Mouse (Mus musculus) left cerebral cortex, postnatal 14 days (tissue): ENCODE data around the gene Irgm2. TPM values are rescaled to one million over a fixed set of nuclear protein-coding genes. Genes with fewer than 3 reads are reported as not detected.

ENCODE experiments used
- DNase-seq, 2 experiments: peaks; one replicate each; pipeline ENCODE4 v3.0.0; 2021 to 2022; ENCODE audit warnings: low spot score in 2 of 2, mixed read lengths in 1 of 2
- intact Hi-C: fragments of 180-260 bp; cut with DNase I; formaldehyde crosslinking; loops from one replicate; pipeline ENCODE4 v1.15.1; 2025
- total RNA-seq, 2 experiments: library from RNA; stranded (reverse); gene quantifications; 2 replicates each; pipeline ENCODE4 v1.2.3; 2021

Gene Irgm2
- total RNA-seq, 2 experiments from 2014 or later, result 1.6 to 1.7 TPM

DNA sequence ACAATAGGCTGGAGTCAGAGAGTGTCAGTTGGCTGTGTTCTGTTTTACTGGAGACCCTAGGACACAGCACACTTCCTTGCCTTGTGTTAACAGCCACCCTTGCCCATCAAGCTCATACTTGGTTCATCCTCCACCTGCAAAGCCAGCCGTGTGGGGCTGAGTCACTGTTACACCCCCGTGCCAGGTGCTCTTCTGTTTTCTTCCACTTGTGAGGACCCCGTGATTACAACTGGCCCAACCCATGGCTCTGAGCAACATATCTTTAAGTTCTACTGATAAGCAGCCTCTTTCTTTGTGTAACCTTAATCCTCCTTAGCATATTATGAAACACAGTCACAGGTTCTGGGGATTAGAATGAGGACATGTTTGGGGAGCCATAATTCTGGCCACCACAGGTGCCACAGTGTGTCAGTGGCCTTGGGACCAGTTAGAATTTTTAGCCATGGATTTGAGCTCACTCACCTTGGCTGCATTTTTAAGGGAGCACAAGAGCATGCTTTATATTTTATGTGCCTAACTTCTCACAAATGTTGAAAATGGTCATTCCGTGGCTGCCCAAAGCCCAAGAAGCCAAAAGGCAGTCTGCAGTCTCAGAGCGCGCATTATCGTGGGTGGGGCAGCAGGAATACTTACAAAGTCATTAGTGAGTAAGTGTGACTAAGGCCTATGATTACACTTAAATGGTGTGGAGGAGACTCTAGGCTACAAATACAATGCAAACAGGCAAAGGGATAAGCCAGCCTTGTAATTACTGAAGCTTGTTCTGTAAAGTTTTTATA is 50.0 kb downstream of the Irgm2 start:
- no peak for DNase-seq
- intact Hi-C loops, result no loop called here

DNA sequence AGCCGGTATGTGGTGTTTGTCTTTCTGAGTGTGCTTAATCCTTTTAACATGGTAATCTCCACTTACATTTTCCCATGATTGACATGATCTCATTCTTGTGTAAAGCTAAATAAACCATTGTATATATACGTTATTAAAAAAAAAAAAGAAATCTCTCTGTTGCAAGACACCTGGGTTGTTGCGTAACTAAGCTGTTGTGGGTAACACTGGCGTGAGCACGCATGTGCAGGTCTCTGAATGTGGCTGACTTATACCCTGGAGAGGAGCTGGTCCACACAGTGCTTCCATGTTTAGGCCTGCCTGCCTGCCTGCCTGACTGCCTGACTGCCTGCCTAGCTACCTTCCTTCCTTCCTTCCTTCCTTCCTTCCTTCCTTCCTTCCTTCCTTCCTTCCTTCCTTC is 51.1 kb downstream of the Irgm2 start:
- intact Hi-C loops, result no loop called here
- no peak for DNase-seq

DNA sequence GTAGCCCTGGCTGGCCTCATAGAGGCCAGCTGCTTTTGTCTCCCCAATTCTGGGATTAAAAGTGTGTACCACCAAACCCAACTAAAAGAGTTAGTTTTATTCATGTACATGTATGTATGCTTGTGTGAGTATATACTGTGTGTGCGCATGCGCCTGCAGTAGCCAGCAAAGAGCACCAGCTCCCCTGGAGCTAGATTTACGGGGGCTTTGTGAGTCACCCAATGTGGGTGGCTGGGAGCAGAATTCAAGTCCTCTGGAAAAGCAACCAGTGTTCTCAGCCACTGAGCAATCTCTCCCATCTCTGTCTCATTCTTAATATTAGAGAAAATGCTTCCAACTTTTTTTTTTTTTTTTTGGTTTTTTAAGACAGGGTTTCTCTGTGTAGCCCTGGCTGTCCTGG is 55.0 kb downstream of the Irgm2 start:
- intact Hi-C loops, result no loop called here
- DNase-seq, result no peak

DNA sequence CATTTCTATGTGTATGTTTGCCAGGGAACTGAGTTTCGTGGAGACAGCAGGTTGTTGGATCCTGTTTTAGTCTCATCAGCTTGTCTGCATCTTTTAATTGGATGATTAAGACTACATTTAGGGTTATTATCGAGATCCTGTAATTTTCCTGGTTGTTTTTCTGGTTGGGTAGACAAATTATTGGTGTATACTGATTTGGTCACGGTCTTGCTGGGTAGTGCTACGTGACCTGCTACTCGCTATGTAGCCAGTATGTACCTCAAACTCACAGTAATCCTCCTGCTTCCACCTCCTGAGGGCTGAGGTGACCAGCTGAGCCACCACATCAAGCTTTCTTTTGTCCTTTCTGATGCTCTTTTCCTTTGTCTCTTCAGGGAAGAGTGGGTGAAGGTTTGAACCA is 58.4 kb downstream of the Irgm2 start:
- intact Hi-C loops, result no loop called here
- no peak for DNase-seq

DNA sequence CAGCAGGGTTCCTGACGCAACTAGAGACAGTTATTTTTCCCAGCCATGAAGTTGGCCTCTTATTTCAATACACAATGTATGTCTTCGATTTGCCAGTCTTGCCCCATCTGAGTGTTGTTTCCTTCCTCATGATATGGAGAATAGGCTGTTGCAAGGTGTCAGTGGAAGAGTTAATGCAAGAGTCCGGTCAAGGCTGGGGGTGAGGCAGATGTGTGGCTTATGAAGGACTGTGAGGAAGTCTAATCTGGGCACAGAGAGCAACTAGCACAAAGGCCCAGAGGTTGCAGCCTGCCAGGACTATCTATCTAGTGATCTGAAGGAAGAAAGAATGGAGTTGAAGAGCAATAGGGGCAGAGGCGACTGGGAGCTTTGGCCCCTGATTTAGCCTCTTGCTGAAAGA is 60.7 kb downstream of the Irgm2 start:
- no peak for DNase-seq
- intact Hi-C loops, result no loop called here

DNA sequence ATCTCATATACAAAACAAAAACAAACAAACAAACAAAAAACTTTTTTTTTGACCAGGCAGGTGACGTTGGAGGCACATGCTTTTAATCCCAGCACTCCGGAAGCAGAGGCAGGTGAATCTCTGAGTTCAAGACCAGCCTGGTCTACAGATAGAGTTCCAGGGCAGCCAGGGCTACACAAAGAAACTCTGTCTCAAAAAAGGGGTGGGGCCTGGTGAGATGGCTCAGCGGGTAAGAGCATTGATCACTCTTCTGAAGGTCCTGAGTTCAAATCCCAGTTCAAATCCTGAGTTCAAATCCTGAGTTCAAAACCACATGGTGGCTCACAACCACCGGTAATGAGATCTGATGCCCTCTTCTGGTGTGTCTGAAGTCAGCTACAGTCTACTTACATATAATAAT is 62.4 kb downstream of the Irgm2 start:
- intact Hi-C loops, result no loop called here
- no peak for DNase-seq

DNA sequence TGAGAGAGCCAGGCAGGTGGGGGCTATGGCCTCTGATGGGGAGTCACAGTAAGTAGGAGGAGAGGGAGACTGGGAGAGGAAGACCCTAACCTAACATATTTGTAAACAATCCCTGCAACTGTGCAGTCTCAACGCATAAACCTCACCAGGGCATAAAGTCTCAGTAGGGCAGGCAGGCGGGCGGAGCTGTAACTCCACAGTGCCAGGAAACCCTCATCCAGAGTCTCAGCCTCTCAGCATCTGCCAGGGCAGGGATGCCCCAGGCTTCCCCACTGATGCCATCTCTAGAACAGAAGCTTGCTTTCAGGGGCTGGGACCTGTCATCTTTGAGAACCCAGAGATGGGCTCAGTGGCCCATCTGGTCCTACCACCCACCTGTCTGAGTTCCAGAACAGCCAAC is 62.9 kb downstream of the Irgm2 start:
- intact Hi-C loops, result no loop called here
- DNase-seq, result no peak

DNA sequence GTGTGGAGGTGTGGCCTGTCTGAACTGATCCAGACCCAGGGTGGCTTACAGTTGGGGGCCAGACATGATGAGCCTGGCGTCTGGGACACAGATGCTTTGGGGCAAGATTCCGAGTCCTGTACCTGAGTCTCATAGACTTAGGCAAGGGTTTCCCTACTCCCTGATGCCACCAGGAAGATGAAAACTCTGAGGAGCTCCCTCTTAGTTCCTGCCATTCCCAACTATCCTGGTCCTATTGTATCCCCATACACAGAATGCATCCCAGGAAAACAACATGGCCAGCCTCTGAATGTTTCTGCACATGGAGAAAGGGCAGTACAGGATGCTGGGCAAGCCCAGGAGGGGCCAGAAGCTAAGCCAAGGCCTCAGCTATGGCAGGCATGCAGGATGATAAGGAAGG is 64.1 kb downstream of the Irgm2 start:
- intact Hi-C loops, result no loop called here
- no peak for DNase-seq

DNA sequence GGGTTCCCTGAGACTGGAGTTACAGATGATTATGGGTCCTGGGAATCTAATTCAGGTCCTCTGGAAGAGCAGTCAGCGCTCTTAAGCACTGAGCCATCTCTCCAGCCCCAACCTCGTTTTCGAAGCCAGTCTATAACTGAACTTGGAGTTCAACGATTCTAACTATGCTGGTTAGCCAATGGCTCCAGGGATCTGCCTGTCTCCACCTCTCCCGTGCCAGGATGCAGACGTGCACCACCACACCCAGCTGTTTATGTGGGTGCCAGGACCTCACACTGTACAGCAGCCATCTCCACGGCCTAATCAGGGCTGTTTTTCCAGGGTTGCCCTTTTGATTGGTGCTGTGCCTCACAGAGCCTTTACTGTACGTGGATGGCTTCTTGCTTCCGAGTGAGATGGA is 65.1 kb downstream of the Irgm2 start:
- DNase-seq, result no peak
- intact Hi-C loops, result no loop called here

DNA sequence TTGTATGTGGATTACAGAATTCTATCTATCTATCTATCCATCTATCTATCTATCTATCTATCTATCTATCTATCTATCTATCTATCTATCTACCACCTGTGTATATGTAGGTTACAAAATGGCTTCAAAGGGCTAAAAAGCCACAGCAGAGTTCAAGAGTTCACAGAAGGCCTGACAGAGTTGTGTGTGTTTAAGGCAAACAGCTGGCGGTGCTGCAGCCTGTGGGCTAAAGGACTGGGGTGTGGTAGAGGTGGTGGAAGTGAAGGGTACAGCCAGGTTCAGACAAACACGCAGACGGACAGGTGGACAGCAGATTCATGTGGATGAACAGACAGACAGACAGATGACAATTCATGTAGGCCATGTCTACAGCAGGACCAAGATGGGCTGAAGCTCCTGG is 68.9 kb downstream of the Irgm2 start:
- intact Hi-C loops, result no loop called here
- DNase-seq, result no peak

Other genes with a start within 250 kb of the Irgm2 start
- gene Larp1, start 190.6 kb upstream of the Irgm2 start, total RNA-seq, result 10 to 100 TPM; 86.2 to 86.3 TPM
- gene Gm12248, start 106.5 kb upstream of the Irgm2 start, total RNA-seq, result not detected
- 10 to 100 TPM; 52.1 to 54.3 TPM for gene Cnot8, start 95.5 kb upstream of the Irgm2 start, total RNA-seq
- 10 to 100 TPM; 16.0 to 18.0 TPM for gene Gemin5, start 31.1 kb upstream of the Irgm2 start, total RNA-seq
- 10 to 100 TPM; 30.8 to 33.4 TPM for gene Mrpl22, start 28.0 kb upstream of the Irgm2 start, total RNA-seq
- gene Igtp, start 62 bp upstream of the Irgm2 start, total RNA-seq, result 1 to 10 TPM; 2.1 TPM
- not detected for gene 4930438A08Rik, start 75.2 kb downstream of the Irgm2 start, total RNA-seq
- 10 to 100 TPM; 20.0 to 21.3 TPM for gene Zfp692, start 107.5 kb downstream of the Irgm2 start, total RNA-seq
- gene Zfp672, start 130.7 kb downstream of the Irgm2 start, total RNA-seq, result 10 to 100 TPM; 48.6 to 52.7 TPM
- gene Sh3bp5l, start 131.1 kb downstream of the Irgm2 start, total RNA-seq, result 10 to 100 TPM; 54.1 to 59.7 TPM
- not detected for gene Lypd8, start 179.4 kb downstream of the Irgm2 start, total RNA-seq
- gene 1810065E05Rik, start 221.5 kb downstream of the Irgm2 start, total RNA-seq, result not detected
- gene Gm12253, start 232.9 kb downstream of the Irgm2 start, total RNA-seq, result not detected